Mouse (Mus musculus): ENCODE measurements around the gene Stk32b.

DNA sequence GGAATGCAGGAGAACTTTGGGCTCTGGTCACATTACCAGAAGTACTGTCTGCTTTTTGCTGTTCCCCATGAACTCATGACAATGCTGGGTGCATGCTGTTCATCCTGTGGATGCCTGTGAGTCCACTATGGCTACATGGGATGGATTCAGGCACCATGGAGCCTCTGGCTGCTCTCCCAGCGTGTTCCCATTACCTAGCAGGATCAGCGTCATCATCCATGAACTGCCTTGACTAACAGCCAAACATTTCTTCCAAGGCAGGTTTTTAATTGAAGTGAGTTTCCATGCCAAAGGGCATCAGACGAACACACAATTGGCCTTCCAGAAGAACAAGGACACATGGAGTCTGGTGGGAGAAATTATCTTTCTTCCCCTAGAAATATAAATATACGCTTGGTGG is 245.4 kb downstream of the Stk32b start:
- no peak for TF ChIP-seq CTCF (IDR thresholded peaks at IDR 0.05)
- no peak for TF ChIP-seq EP300 (IDR thresholded peaks at IDR 0.05; ENCODE audit: insufficient read depth, low read depth, low read length)
